Mouse (Mus musculus) thymus, adult 18-20 months (tissue): ENCODE data around the gene Nelfb.

Experiments
- DNase-seq, 2 experiments: peaks; one replicate each; pipeline ENCODE4 v3.0.0; 2022; ENCODE audit warnings: mixed read lengths in 2 of 2

The Nelfb gene

DNA sequence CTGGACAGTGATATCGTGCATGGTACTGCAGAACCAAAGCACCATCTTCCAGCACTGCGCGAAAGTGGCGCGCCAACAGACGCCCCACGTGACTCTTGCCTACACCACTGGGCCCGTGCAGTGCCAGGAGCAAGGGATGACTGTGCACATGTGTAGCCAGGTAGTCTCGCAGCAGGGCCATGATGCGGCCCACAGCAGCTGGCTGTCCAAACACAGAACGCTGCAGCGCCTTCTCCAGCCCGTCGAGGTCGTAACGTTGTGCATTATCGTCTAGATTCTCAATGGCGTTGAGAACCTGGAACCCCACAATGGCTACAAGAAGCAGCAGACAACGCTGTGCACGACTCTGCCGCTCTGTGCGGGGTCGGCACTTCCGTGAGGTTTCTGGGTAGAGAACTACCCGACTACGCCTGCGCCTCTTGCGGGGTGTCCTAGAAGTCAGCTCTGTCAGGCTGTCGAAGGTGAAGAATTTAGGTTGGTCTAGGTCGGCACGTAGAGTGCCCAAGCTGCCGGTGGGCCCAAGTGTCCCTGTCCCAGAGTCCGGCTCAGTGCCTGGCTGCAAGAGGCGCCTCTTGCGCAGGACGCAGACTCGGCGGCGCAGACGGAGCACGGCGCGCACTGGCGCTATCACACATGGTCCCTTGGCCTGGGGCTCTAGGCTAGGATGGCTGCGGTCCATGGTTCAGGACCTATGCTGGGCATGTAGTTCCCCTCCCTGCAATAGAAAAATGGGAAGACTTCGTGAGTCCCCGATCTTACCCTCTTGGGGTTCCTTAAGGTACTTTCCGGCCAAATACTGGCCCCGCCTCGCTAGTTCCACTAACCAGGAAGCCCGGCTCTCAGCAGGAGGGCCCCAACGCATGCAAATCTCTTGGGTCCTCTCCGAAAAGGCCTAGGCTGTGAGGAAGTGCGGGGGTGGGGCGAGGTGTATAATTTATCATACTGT, 15.8 kb downstream of the Nelfb start:
- peak; percentile 62 to 79 for DNase-seq

DNA sequence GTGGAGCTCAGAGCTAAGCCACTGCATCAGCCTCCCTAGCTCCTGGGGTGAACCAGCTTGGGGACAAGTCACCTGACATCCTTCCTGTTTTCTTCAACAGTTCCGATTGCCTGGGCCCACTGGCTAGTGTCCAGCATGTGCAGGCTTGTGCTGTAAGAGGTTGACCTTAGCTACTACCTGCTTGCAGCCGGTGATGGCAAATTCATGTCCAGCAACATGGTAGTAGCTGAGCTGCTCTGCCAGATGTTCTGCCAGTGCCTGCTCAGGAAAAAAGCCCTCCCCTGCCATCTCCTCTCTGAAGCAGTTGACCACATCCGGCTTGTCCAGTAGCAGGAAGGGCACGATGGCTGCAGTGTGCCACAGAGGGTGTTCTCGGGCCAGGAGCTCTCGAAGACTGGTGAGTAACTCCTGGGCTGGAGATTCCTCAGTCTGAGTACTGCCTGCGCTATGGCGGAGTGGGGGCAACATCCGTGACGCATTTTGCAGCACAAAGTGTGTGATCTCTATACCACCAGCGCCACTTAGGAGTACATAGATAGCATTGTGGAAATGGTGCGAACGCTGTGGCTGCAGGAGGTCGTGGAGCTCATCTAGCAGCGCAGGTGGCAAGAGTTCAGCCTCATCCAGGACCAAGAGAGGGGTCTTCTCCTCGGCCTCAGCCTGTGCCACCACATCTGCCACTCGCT, 16.7 kb downstream of the Nelfb start:
- peak; percentile 26 to 41 for DNase-seq

DNA sequence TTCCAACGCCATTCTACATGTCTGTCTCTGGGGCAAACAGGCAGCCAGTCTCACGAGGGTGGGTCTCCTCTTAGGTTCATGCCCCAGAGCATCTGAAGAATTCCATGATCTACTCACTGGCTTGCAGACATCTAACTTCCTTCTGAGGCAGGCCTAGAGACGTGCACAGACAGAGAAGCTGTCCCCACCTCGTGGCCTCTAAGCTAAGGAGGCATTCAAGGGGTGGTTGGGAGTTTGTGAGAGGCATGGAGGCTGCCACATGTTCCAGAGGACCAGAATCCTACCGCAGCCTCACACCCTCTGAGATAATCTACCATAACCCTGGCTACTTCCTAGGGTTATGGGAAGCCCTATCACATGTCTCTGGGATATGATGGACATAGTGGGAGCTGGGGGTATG, 17.3 kb downstream of the Nelfb start:
- no peak for DNase-seq

DNA sequence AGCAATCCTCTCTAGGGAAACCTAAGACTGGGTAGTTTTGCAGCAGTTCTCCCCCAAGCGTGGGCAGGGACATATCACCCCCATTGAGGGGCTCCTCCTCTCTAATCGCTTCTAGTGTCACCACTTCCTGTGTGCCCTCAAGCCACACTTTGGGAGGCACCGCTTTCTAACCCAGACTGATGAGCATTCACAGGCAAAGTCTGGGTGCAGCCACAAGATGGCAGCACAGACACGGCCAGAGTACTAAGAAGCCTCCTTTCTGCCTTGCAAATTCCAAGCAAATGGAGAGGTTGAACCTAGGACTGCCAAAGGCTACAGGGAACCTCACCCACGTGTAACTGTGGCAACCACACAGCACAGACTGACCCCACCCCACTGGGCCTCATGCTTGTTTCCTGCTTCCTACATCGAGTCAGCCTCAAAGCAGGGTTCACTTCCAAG, 17.9 kb downstream of the Nelfb start:
- DNase-seq: peak; percentile 62 to 79

GRCm38 (mm10) chr2:25187841-25188240, 23.4 kb downstream of the Nelfb start:
- no peak for DNase-seq

- no peak for DNase-seq
Observed at GRCm38 (mm10) chr2:25186575-25186930, 24.7 kb downstream of the Nelfb start.

- DNase-seq: peak; percentile 34 to 47
Observed at GRCm38 (mm10) chr2:25185625-25186574, 25.4 kb downstream of the Nelfb start.

GRCm38 (mm10) chr2:25184496-25184895, 26.8 kb downstream of the Nelfb start:
- DNase-seq: no peak

DNA sequence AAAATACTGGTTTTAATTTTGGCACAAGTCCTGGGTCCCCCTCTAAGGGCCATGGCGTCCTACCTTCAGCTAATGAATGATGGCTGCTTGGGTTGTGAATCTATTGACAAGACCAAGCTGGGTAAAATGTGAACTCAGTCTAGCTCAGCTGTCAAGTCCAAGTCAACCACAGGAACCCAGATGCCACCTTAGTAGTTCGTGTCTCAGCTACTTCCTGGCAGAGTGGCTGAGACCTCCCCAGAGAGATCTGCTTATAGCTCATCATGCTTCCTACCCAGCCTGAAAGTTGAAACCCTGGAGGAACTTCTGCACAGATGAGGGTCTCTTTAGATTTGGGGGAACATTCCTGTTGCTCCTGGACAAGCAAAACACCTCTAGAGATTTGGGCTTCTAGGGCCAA, 28.0 kb downstream of the Nelfb start:
- DNase-seq: no peak

DNA sequence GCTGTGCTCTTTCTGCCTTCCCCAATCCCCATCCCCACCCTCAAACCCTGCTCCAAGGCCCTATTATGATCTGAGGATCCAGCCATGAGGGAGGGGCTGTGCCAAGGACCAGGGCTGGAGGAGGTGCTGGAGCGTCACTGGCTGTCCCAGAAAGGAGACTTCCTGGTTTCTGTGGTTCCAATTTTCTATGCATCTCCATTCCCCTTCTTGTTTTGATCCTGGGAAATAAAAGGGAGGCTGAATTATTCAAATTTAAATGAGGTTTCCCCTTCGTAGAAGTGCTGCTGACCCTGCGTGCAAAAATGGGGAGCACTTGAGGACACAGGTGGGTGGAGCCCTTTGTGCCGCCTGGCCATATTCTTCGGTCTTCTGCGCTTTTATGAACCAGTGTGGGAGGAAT, 28.6 kb downstream of the Nelfb start:
- no peak for DNase-seq

GRCm38 (mm10) chr2:25181891-25182397, 29.3 kb downstream of the Nelfb start:
- no peak for DNase-seq

- peak; percentile 38 for DNase-seq
Observed at GRCm38 (mm10) chr2:25180973-25181890, 30.1 kb downstream of the Nelfb start.

DNA sequence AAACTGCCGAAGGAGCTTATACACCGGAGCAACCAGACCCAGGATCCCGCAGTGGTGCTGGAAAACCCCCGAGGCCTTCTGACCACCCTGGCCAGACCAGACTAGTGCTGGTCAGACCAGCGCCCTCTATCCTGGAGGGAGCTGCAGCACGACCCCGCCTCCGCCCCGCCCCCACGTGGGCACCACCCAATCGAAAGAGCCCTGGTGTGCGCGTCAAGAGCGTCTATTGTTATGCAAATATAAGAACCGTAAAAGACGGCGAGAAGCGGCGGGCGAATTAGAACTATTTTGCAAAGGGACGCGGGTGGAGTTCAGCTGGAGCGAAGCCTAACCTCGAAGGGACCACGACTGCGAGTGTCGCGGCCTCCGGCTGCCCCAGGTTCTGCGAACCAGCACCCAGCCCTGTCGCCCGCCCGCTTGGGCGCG, 30.8 kb downstream of the Nelfb start, which contains the start of gene Nrarp:
Gene Nrarp, plus strand, starts transcription at position 281 of the 426 bp plus-strand sequence.
- peak; percentile 86 to 87 for DNase-seq

- DNase-seq: no peak
Observed at GRCm38 (mm10) chr2:25179566-25180217, 31.6 kb downstream of the Nelfb start.

- DNase-seq: no peak
Observed at GRCm38 (mm10) chr2:25178285-25178972, 32.9 kb downstream of the Nelfb start.

DNA sequence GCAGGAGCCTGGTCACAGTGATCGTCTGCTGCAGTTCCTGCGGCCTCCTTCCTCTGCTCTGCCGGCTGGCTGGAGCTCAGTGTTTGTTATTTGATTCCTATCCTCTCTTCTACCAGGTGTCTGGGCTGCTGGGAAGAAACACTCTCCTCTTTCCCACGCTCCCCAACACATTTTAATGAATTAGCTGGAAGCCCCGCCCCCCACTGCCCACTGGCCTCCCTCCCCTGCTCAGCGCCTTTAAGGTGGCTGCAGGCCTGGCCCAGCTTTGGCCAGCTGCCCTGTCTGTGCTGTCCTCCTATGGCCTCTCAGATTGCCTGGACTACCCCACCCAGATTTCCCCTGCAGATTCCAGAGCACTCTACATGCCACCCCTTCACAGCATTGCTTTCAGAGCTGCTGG, 33.6 kb downstream of the Nelfb start:
- no peak for DNase-seq

DNA sequence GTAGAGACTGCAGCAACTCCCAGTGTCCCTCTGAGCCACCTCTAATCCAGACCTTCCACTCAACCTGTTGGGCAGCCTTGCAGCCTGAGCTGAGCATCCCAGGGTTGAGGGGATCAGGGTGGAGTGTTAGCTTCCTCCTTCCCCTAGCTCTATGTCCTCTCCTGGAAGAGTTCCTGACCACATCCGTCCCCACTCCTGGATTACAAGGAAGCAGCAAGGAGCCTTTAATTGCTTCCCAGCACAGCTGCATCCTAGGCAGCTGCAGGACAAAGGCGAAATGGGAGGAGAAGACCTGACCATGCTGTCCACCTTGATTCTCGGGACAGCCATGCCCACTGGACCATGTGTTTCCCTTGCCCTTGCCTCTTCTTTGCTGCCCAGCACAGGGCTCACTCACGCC, 34.2 kb downstream of the Nelfb start:
- no peak for DNase-seq

DNA sequence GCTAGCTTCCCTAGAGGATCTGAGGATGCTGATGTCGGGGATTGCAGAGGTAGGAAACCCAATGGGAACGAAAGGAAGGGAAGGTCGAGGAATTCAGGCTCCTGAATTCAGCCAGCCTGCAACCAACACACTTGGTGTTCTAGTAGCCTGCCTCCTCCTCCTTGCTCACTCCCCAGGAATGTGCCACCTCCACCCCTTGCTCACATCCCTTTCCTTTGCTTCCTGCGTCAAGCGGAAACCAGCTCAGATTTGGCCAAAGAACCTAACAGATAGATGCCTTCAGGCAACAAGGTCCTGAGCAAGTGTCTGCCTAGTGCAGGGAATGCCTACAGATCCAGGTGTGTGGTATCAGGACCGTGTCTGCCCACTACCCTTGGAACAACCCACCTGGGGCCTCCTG, 34.7 kb downstream of the Nelfb start:
- DNase-seq: no peak

DNA sequence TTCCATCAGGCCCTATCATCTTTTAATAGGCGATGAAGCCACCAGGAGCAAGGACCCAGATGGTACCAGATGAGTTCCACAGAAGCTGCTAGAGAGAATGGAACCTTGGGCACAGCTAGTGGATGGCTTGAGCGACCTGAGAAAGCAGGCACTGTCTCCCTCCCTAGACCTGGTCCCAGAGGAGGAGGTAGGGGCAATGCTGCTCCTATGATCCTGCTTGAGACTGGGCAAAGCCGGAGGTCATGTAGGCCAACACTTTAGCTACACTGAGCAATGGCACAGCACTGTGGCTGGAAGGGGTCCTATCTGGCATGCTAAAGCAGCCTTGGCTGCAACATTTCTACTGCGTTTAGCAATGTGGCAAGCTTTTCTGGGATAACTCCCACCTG, 35.6 kb downstream of the Nelfb start:
- DNase-seq: no peak
